Mouse (Mus musculus): ENCODE measurements around the gene Uncx. TPM values are rescaled to one million over a fixed set of nuclear protein-coding genes. Genes with fewer than 3 reads are reported as not detected.

The Uncx gene
- total RNA-seq, 2 experiments from 2014 or later: not detected

DNA sequence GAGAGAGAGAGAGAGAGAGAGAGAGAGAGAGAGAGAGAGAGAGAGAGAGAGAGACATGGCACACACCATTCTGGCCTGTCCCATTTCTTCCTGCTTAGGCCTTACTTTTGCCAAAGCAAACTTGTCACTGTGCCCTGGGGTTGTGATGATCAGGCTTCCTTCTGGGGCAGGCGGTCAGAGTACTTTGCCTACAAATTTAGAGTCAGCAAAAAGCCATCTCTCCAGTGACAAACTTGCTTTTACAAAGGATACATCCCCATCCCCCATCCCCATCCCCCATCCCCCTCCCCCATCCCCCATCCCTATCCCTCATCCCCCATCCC, 1.3 kb upstream of the Uncx start:
- DNase-seq (ENCODE audit: low spot score in 2 of 2): no peak

DNA sequence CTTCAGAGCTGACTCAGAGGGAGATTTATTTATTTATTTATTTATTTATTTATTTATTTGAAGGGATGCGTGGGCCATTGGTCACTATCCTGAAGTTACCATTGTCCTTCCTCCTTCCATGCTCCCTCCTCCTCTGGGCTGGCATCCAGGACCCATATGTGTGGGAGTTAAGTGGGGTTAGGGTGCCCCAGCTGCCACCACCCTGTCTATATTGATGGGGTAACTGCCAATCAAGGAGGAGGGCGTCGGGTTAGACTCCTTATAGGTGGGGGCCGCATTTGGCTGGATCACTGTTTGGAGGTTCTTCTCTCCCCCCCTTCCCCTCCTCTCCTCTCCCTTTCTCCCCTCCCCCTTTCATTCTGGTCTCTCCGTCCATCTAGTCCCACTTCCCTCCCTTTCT, 738 bp upstream of the Uncx start:
- DNase-seq (ENCODE audit: low spot score in 2 of 2): no peak

DNA sequence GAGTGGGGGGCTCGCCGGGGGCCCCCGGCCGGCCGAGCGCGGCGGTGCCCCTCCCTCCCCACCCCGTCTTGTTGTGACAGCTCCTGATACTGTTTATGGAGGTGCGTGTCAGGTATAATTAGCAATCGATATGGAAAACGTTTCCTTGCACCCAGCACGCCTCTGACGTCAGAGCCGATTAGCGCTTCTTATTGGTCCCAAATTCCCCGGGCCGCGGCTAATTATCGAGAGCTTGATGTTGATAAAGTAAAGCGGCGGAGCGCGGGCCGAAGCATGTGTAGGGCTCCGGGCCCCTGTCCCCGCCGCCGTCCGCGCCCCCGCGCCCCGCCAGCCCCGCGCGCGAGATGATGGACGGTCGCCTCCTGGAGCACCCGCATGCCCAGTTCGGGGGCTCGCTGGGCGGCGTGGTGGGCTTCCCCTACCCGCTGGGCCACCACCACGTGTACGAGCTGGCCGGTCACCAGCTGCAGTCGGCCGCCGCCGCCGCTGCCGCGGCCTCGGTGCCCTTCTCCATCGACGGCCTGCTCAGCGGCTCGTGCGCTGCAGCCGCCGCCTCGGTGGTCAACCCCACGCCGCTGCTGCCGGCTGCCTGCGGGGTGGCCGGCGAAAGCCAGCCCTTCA, 466 bp downstream of the Uncx start:
- no peak for DNase-seq (ENCODE audit: low spot score in 2 of 2)

DNA sequence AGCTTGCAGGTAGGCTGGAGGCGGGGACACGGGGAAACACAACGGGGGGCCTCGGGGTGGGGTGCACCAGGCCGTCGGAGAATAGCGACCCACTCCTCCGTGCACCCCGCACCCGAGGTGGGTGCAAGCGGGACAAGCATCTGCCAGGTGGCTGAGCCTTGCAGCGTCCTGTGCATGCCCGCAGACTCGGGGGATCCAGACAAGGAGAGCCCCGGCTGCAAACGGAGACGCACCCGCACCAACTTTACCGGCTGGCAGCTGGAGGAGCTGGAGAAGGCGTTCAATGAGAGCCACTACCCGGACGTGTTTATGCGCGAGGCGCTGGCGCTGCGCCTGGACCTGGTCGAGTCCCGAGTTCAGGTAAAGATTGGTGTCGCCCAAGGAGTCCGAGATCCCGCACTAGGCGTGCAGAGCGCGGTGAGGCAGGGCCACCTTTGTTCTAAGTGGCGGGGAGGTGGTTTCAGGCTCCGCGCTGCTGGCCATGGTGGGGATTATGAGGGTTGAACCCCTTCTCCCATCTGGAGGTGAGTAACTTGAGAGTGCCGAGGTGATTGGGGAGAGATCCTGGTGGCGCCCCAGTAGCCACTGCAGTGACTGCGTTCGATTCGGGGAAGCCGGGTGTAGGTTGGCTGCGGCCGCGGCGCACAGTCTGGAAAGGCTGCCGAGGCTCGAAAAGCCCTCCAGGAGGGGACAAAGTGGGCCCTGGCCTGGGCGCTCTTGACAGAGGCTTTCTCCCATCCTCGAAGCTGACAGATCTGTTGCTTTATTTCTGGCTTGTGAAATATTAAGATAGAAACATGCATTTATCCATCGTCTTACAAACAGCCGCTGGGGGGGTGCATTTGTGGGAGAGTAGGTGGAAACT, 1.2 kb downstream of the Uncx start:
- DNase-seq (ENCODE audit: low spot score in 2 of 2): no peak

DNA sequence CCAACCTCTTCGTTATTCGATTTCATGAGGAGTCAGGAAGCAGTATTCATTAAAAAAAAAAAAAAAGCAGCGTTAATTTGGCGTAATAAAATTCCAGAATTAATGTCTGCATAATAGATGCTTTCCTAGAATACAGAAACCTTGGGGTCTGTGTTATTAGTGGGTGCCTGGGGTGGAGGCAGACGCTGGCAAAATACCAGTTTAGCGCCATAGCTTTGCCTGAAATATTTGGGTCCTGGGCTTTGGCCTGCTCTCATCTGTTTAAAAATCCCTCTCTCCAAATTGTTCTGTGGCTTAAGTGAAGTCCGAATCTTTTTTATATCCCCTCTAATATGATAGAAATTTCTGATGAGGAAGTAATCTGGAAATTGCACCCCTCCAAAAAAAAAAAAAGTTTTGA, 1.9 kb downstream of the Uncx start:
- no peak for DNase-seq (ENCODE audit: low spot score in 2 of 2)

DNA sequence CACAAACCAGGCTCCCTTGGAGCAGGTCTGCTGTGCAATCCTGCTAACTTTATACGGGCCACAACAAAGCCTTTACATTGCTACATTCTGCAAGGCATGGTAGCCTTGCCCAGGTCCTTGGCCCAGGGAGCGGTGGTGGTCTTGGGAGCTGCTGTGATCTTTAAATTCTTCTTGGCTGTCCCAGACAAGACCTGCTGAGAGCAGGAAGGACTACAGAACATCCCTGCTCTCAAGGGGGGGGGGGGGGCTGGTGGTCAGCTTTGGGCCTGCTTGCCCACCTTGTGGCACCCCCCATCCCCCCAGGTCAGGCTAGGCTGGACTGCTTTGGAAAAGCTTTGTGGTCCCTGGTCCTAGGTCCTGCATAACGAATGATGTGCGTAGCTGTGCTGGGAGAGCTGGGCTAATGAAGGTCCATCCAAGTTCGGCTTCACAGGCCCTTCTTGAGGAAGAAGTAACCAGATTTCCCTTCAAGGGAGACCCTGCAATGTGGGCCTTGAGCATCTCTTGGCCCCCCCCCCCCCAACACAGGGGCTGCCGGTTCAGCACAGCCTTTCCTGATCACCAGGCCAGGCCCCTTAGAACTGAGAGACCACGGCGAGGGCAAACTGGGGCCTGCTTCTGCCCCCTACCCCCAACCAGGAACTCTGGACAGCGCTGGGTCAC, 2.5 kb downstream of the Uncx start:
- no peak for DNase-seq (ENCODE audit: low spot score in 2 of 2)

DNA sequence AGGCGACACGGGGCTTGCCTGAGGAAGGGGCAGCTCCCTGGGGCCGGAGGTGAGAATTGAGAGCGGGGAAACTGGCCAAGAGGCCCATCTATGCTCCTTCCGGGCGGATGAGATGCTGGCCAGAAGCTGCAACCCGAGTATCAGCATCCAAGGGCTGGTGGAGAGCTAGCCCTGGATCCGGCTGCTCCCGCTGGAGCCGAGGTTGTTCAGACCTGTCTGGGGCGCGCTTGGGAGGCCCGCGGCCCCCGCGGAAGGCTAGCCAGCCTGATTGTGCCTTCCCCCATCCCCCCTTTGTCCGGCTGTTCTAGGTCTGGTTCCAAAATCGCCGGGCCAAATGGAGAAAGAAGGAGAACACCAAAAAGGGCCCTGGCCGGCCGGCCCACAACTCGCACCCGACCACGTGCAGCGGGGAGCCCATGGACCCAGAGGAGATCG, 3.1 kb downstream of the Uncx start:
- DNase-seq (ENCODE audit: low spot score in 2 of 2): no peak

DNA sequence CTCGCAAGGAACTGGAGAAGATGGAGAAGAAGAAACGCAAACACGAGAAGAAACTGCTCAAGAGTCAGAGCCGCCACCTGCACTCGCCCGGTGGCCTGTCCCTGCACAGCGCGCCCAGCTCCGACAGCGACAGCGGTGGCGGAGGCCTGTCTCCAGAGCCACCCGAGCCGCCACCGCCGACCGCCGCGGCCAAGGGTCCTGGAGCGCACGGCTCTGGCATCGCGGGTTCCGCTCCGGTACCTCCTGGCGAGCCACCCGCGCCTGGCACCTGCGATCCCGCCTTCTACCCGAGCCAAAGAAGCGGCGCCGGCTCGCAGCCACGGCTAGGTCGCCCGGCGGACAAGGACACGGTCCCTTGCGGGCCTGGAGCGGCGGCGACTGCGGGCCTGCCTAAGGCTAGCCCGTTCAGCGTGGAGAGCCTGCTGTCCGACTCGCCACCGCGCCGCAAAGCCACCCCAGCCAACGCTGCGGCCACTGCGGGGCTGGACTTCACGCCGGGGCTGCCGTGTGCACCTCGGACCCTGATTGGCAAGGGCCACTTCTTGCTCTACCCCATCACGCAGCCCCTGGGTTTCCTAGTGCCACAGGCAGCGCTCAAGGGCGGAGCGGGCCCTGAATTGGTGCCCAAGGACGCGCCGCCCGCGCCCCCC, 3.6 kb downstream of the Uncx start:
- DNase-seq (ENCODE audit: low spot score in 2 of 2): no peak

DNA sequence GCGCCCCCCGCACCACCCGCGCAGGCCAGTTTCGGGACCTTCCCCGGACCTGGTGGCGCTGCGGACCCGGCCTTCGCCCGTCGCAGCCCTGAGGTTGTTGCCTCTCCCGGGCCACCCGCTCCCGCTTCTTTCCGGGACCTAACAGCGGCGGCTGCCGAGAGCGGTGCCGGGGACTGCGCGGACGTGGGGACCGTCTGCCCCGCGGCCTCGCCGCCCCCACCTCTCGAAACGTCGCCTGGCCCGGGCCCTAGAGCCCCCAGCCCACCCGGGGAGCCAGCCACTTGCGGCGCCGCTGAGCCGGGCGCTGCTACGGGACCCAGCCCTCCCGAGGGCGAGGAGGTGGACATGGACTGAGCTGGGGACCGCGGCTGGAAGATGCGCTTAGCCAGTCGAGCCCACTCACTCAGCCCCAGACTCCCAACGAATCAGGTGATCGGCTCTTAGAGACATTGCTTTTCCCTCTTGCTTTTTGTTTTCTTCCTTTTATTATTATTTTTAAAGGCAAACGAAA, 4.2 kb downstream of the Uncx start:
- no peak for DNase-seq (ENCODE audit: low spot score in 2 of 2)

DNA sequence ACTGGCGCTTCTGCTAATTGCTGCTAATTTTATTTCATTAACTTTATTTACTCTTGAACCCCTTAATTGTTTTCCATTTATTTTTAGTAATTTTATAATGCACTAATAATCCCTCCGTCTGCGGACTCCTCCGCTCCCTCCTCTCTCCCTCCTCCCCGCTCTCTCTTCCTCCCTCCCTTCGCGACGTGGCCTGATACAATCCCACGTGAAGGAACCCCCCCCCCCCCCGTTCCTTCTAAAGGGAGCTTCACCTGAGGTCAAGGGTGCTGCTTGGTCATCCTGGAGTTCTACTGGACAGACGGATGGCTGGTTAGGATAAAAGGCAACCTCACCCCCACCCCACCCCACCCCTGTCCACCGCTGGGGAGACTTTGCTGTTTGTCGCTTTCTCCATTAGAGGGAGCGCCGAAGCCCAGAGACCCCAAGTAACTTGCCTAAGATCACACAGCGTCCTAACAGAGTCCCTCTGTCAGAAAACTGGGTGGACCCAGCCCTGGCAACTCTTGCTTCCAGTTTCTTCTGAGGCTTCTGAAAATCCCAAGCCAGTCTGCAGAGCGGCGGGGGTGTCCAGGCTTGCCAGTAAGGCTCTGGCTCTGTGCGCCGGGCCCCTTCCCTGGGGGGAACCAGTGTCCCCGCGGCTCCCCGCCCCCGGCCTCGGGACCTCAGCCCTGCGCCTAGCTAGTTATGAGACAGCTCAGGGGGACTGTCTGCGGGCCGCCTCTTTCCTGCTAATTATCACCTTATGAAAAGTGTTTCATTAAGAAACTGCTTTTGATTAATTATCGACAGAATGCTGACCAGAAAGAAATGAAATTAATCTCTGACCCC, 10.4 kb downstream of the Uncx start:
- no peak for DNase-seq (ENCODE audit: low spot score in 2 of 2)

DNA sequence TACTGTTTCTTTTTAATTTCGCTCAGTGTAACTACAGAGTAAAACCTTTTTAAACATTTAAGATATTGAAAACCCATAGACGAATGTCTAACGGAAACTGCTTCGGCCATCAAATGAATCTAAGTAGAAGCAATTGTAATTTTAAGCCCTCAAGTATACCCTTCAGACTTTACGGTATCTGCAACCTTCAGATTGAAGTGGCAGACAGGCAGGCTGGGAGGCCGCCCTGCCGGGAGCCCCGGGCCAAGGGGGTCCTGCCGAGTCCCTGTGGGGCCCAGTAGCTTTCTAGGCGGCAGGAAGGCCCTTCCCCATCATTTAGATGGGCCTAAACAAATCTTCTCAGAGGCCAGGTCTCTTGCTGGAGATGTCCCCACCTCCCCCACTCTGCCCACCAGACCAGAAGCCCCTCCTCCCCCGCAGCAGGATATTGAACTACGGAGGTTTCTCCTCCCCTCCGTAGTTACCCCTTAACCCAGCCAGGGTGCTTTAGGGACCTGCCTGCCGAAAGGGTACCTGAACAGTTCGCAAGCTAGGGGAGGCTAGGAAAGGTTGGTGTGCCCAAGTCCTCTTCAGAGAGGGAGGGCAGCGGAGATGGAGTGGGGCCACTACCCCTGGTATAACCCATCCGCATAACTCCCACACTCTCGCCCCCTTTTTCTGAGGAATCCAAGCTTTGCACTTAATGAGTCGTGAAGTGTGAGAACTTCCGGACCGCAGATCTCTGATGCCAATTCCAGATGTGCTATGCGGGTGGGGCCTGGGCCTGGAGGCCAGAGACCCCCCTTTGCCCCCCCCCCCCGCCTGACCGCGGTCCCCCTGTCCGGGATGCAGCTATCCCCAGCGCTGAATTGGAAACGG, 11.4 kb downstream of the Uncx start:
- DNase-seq (ENCODE audit: low spot score in 2 of 2): no peak

DNA sequence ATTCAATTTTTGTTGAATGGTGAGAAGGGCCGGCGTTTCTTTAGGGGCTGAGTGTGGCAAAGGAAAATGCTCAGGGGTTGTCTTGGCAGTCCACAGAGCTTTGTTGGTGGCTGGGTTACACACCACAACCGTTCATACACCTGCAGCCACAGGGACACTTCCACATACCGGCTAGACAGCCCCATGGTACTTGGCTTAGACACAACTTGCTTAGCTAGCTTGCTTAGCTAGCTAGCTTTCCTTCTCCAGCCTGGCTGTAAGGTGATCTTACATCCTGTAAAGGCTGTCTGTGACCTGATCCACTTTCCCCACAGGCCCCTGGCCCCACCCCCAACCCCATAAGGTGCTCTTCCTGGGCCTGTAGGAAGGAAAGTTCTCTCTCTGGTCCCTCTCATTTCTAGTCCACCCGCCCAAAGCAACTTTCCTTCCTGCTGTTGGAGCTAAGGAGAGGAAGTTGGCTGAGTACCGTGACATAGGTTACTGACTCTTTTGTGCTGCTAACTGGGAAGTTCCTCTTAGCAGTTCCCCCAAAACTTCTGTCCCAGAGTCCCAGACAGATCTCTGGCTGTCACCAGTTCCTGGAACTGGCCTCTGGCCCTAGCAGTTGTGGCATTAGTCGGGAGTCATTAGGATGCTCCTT, 12.3 kb downstream of the Uncx start:
- no peak for DNase-seq (ENCODE audit: low spot score in 2 of 2)

DNA sequence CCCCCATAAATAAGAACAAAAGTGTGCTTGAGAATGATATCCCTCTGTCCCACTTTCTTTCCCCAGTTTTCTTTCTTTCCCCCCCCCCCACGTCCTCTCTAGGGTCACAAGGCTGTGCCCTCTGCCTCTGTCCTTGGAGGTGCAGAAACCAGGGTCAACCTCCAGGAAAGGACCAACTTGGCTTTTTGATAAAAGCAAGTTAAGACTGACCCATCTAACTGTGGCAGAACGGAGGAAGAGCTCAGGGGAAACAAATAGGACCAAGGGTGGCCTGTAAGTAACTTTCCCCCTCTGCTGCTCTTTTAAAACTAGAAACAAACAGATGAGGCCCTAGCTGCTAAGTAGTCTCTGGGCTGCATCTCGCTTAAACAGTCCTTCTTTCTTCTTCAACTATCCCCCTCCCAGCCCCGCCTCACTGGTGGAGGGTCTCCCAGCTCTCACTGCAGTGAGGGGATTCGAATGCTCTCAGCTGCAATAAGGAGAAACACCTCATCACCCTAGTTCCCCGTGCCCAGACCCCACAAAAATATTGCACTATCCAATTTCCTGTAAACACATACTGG, 12.9 kb downstream of the Uncx start:
- no peak for DNase-seq (ENCODE audit: low spot score in 2 of 2)

DNA sequence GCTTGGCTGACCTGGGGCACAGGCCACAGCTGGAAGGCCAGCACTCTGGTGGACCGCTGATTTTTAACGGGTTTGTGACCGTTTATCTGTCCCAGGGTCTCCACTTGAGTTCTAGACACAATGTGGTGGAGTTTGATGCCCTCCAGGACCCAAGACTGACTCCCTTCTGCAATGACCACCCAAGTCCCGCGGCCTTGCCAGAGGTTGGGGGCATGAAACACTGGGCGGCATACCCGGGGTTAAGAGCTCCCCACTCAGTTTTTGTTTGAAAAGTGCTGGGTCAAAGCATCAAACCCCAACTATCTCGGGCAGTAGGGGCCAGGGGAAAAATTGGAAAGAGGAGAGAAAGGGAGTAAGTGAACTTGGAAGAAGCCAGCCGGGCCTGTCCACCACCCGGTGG, 13.8 kb downstream of the Uncx start:
- no peak for DNase-seq (ENCODE audit: low spot score in 2 of 2)

DNA sequence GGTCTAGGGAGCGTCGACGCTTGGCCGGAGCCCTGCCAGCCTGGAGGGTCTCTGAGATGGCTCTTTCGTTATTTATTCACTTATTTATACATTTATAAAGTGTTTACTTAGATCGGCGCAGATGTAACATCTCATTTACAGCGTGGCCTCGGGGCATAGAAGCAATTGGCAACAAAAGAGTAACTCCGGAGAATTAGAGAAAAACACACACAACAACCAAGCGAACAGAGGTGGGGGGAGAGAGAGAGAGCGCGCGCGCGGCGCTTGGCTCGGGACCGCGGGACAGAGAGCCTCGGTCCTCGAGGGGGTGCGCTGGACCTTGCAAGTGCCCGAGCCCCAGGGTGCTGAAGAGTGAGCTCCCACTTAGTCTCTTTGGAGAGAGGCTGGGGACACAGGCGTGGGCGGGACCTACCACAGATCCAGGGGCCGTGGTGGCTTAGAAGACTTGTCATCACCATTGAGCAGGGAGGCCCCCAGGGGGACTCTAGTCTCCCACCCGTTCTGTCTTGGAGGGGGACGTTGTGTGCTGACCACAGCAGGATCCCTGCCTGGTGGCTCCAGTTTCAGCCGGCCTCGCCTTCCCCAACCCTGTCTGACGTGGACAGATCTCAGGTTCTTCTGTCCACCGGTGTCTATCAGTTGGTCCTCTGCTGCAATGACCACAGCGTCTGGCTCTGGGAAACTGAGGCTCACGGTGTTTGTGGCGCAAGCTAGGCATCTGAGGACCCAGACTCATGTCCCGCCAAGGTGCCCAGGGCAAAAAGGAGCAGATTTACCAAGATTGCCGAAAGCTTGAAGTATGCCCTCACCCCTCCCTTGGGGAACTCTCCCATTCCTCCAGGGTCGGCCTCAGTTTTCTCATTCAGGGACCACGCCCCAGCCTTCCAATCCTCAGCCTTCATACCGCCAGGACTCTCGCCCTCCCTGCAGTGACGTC, 14.5 kb downstream of the Uncx start:
- DNase-seq (ENCODE audit: low spot score in 2 of 2): no peak

DNA sequence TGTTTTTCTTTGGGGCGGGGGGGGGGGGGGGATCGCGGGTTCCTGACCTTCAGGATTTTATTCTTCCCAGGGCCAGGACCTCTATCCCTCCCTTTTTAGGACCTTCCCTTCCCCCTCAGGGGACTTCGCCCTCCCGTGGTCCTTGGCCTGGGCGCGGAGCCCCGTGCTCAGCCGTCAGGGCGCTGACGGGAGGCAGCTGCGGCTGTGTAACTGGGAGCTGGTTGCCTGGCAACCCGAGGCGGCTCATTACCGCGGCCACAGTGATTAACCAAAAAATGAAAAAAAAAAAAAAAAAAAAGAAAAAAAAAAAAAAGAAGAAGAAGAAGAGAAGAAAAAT, 15.1 kb downstream of the Uncx start:
- no peak for DNase-seq (ENCODE audit: low spot score in 2 of 2)

DNA sequence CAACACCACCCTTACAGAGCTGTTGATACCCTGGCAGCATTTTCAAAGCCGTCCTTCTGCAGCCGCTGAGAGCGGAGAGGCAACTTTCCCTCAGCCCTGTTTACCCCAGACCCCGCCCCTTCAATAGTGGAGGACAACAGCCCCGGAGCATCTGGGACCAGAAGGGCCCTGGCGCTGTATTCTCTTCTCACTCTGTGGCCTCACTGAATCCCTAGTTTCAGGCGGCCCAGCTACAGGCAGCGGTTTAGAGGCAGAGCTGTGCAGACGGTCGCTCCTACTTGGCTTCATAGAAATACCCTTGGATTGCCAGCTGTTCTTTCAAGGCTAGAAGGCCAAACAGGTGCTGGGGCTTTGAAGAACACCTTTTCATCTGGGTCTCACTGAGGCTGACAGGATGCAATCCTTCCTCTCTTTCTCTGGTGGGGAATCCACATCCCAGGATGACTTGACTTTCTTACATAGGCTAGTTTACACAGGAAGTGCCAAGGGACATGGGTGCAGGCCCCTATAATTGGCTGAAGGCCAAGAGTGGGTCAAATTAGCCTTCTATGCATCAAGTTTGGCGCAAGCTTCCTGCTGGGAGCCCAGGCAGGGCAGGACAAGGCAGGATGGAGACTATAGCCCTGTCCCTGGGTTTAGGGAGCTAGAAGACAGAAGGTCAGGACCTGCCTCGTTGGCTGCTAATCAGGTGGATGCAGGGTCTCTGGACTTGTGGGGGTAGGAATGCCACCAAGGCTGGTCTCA, 15.8 kb downstream of the Uncx start:
- no peak for DNase-seq (ENCODE audit: low spot score in 2 of 2)

All from adrenal gland, adult 18-20 months (tissue).